Mouse (Mus musculus) lung, postnatal 0 days (tissue): ENCODE results near the gene Sec1. TPM values are rescaled to one million over a fixed set of nuclear protein-coding genes. Genes with fewer than 3 reads are reported as not detected.

ENCODE experiments used
- ATAC-seq: fragments of 200-750 bp; cut with Nextera tagmentation; 2 replicates; pipeline ENCODE4 v1.8.0; 2017; ENCODE audit warnings: moderate library complexity
- DNase-seq: peaks from one replicate; pipeline ENCODE4 v3.0.0-alpha.2; 2016; ENCODE audit warnings: low spot score
- H3K27ac ChIP-seq: fragments of 300-500 bp; sonication (generic); 2 replicates; pipeline ENCODE4 v1.5.1; 2014; ENCODE audit warnings: antibody characterized with exemption, mild to moderate bottlenecking, low read length, mixed read lengths
- H3K27me3 ChIP-seq: fragments of 300-500 bp; sonication (generic); replicated peaks from 2 replicates; pipeline ENCODE4 v1.6.1; 2014; ENCODE audit warnings: low read length, mixed read lengths; ENCODE audit not compliant: insufficient read depth
- H3K36me3 ChIP-seq: fragments of 300-500 bp; sonication (generic); 2 replicates; pipeline ENCODE4 v1.6.1; 2014; ENCODE audit warnings: low read length, mixed read lengths; ENCODE audit not compliant: insufficient read depth
- H3K4me1 ChIP-seq: fragments of 300-500 bp; sonication (generic); 2 replicates; pipeline ENCODE4 v1.6.1; 2014; ENCODE audit warnings: antibody characterized with exemption, low read depth, low read length, mixed read lengths; ENCODE audit not compliant: insufficient read depth
- H3K4me2 ChIP-seq: fragments of 300-500 bp; sonication (generic); replicated peaks from 2 replicates; pipeline ENCODE4 v1.6.1; 2014; ENCODE audit warnings: low read depth, mild to moderate bottlenecking, low read length, moderate library complexity, mixed read lengths
- H3K4me3 ChIP-seq: fragments of 300-500 bp; sonication (generic); 2 replicates; pipeline ENCODE4 v1.5.1; 2014; ENCODE audit warnings: low read depth, low read length
- H3K9ac ChIP-seq: fragments of 300-500 bp; sonication (generic); replicated peaks from 2 replicates; pipeline ENCODE4 v1.6.1; 2014; ENCODE audit warnings: low read depth, mild to moderate bottlenecking
- H3K9me3 ChIP-seq: fragments of 300-500 bp; sonication (generic); 2 replicates; pipeline ENCODE4 v1.6.1; 2016; ENCODE audit warnings: low read length, mixed read lengths
- CTCF ChIP-seq: IDR thresholded peaks from 2 replicates; pipeline ENCODE4 v1.5.1; 2016; ENCODE audit warnings: antibody characterized with exemption, mild to moderate bottlenecking
- EP300 ChIP-seq: IDR thresholded peaks from 2 replicates; pipeline ENCODE4 v1.6.1; 2016; ENCODE audit warnings: antibody characterized with exemption, mild to moderate bottlenecking, control low read depth
- WGBS: fragments of 180-500 bp; shearing (Covaris S2); extraction: QIAGEN DNeasy Blood & Tissue Kit; methylation state at CpG from one replicate; pipeline ENCODE4 v1.1.7; 2014; 5-methylcytosine and 5-hydroxymethylcytosine counted together
- polyA plus RNA-seq: library from polyadenylated mRNA; unstranded; fragments of >200 nt; fragmentation: Nextera tagmentation; extraction: Ambion mirVana; gene quantifications from 2 replicates; pipeline ENCODE4 v1.2.1, GENCODE M21; 2015

Sec1 gene
- polyA plus RNA-seq, 1 experiment from 2014 or later = 2.0 TPM

DNA sequence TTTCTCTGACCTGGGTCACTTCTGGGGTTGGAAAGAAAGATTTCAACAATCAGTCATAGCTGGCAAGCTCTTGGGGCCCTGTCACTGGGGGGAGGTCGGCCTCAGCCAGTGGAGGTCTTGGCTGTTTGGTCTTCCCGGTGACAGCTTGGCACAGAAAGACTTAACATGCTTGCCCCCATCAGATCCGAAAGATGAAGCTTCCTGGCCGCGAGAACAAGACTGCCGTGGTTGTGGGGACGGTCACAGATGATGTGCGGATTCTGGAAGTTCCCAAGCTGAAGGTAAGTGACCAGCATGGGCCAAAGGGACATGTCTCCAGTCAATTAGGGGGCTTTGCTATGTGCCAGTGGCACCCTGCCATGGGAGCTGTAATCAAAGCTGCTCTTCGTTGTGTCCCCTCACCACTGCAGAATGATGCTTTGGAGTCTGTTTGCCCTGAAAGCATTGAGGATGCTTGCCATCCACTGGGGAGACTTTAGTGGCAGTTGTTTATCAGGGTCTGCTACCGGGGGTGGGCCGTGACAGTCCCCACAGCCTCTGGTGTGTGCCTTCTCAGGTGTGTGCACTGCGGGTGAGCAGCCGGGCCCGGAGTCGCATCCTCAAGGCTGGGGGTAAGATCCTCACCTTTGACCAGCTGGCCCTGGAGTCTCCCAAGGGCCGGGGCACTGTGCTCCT is 25.7 kb upstream of the Sec1 start:
- H3K4me1 ChIP-seq = peaks cover 18% of the 10 kb centered on the region
- no peak overlapping the region for H3K4me3 ChIP-seq

DNA sequence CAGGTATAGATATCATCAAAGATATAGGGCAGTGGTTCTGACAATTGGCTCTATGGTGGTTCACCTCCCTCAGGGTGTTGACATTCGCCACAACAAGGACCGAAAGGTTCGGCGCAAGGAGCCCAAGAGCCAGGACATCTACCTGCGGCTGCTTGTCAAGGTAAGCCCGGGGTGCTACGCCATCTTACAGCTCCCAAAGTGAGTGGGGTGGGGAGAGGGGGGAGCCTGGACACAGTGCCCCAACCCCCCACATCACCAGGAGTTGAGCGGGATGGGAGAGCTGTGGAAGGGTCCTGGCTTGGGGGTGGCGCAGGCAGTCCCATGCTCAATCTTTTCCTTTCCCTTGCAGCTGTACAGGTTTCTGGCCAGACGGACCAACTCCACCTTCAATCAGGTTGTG is 25.0 kb upstream of the Sec1 start:
- WGBS = 76% methylated on average over 10 of the region's 10 CpGs
- TF ChIP-seq CTCF (no peak), EP300 (no peak)
- H3K9ac ChIP-seq = peak overlapping the region; percentile 72; the same call in 1 of the 2 replicates
- peaks cover 15% of the 10 kb centered on the region for H3K36me3 ChIP-seq
- no peaks in the 10 kb centered on the region for H3K27me3 ChIP-seq
- 0 out of 2 replicates have a peak overlapping the region, but pooled peaks have one; percentile 79 for H3K4me3 ChIP-seq
- peaks cover 18% of the 10 kb centered on the region for H3K4me1 ChIP-seq
- H3K4me2 ChIP-seq = peak overlapping the region; percentile 55
- H3K27ac ChIP-seq = no peak overlapping the region
- no peak for DNase-seq
- ATAC-seq = no peak
- no peaks in the 10 kb centered on the region for H3K9me3 ChIP-seq

More for the DNA sequence above, 25.7 kb upstream of the Sec1 start:
- WGBS = 81% methylated on average over 15 of the region's 16 CpGs
- peak overlapping the region; percentile 72; the same call in 1 of the 2 replicates for H3K9ac ChIP-seq
- ATAC-seq = no peak
- no peaks in the 10 kb centered on the region for H3K9me3 ChIP-seq
- peaks cover 17% of the 10 kb centered on the region for H3K36me3 ChIP-seq
- H3K27ac ChIP-seq = no peak overlapping the region
- TF ChIP-seq EP300 (no peak), CTCF (no peak)
- peak; percentile 4 for DNase-seq
- H3K4me2 ChIP-seq = no peak overlapping the region
- no peaks in the 10 kb centered on the region for H3K27me3 ChIP-seq

DNA sequence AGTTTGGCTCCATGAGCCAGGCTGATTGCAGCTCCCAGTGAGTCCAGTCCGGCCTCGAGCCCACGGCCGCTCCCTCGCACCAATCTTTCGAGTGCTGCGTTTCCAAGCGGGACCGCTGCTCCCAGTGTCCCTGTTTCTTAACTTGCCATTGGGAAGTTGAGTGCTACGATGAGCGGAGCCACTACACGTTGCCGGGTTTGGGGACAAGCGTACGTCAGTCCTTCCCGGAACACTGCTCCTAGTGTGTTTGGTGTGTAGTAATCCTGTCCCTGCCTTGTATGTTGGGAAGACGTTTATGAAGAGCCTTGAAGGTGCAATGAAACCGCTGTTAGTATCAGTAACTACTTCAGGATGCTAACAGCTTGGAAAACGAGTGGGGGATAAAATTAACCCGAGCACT is 24.1 kb upstream of the Sec1 start:
- Histone ChIP-seq H3K4me1 (peaks cover 18% of the 10 kb centered on the region), H3K27me3 (no peaks in the 10 kb centered on the region), H3K4me3 (peak overlapping the region; percentile 79), H3K36me3 (peaks cover 8% of the 10 kb centered on the region), H3K9me3 (no peaks in the 10 kb centered on the region), H3K4me2 (peak overlapping the region; percentile 55), H3K27ac (peak overlapping the region; percentile 90), H3K9ac (peak overlapping the region; percentile 72)
- WGBS = under 1% methylated on average over 20 of the region's 20 CpGs
- ATAC-seq (peak; percentile 10; the same call in 1 of the 2 replicates), DNase-seq (peak; percentile 81)
- TF ChIP-seq EP300 (no peak), CTCF (no peak; the same call in 1 of the 2 replicates)

DNA sequence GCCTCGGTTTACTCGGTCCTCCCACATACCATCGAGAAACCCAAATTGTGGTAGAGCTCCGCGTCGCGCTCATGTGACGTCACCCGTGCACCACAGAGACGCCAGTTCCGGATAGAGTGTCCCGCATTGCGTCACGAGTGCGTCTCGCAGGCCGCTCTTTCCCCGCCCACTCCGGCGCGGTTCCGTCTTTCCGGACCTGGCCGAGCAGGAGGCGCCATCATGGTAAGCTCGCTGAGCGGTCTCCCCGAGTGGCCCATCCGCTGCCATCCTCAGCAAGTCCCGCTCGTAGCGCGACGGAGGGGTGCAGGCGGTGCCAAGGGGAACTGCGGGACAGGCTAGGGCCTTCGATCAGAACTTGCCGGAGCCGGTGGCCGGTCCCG is 23.7 kb upstream of the Sec1 start, which contains the start of gene Sphk2:
Sphk2 (minus strand) TSS at position 85 of the 380 bp plus-strand sequence.
- Histone ChIP-seq H3K9me3 (no peaks in the 10 kb centered on the region), H3K9ac (peak within 1 kb of the TSS; percentile 84), H3K4me1 (peaks cover 18% of the 10 kb centered on the region), H3K36me3 (peaks cover 10% of the 10 kb centered on the region), H3K27me3 (no peaks in the 10 kb centered on the region), H3K4me2 (peak within 1 kb of the TSS; percentile 60), H3K4me3 (peak within 1 kb of the TSS; percentile 79), H3K27ac (peak within 1 kb of the TSS; percentile 90)
- DNase-seq = peak; percentile 99
- peak; percentile 33 for TF ChIP-seq CTCF
- peak; percentile 72 for TF ChIP-seq EP300
- WGBS = under 1% methylated on average over 39 of the region's 41 CpGs
- ATAC-seq = peak; percentile 74

DNA sequence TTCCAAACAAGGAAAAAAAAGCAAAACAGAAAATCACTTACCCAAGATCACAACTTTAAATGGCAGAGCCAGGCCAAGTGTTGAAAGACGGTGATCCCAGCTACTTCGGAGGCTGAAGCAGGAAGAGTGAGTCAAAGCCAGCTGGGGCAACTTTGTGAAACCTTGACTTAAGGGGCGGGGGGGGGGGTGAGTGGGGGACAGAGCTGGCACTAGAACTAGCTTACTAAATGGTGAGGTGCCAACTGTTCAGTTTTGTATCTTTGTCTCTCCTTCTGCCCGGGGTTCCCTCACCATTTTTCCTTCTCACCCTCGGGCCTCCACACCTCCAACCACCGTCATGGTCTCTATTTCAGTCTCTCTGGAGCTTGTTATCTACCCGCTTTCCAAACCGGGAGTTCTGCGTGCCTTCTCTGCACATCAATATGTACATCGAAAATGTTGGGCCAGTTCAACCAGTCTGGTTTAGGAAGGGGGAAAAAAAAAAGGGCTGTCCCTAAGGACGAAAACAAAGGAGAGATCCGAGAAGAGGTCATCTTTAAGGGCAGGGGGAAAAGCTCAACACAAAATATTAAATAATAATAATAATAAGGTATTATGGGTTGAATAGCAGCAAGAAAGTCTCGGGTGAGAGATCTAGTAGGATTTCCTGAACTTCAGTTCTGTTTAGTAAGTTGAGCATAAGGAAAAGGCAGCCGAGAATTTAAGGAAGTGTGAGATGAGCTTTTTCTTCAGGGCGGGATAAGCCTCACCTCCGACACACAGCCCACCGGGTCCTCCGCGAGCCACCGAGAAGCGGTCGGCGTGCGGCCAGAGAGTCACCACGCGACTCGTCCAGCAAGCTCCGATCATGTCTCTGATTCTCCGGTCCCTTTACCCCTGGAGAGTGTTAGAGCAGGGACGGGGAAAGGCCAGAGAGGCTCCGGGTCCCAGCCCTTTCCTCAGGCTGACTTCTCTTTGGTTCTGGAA is 23.0 kb upstream of the Sec1 start:
- Histone ChIP-seq H3K4me1 (peaks cover 18% of the 10 kb centered on the region), H3K9ac (peak overlapping the region; percentile 84), H3K4me2 (peak overlapping the region; percentile 60), H3K36me3 (peaks cover 13% of the 10 kb centered on the region), H3K27me3 (no peaks in the 10 kb centered on the region), H3K4me3 (peak overlapping the region; percentile 79), H3K27ac (peak overlapping the region; percentile 90), H3K9me3 (no peaks in the 10 kb centered on the region)
- ATAC-seq = 0 out of 2 replicates have a peak, but pooled peaks have one; percentile 1
- WGBS = 5% methylated on average over 31 of the region's 31 CpGs
- no peak for DNase-seq
- no peak for TF ChIP-seq EP300
- TF ChIP-seq CTCF = no peak

DNA sequence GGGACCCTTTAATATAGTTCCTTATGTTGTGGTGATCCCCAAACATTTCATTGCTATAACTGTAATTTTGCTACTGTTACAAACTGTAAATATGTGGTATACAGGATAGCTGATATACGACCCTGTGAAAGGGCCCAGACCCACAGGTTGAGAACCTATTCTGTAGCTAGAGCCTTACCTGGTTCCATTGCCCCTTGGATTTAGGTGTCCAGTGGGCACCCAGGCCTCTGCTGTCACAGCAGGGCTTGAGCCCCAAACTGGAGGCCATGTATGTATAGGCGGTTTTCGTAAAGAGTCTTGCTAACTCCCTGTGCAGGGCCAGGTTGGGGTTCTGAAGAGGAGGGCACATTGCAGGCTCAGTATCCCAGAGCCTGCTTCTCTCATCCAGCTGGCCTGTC is 22.3 kb upstream of the Sec1 start:
- WGBS = 84% methylated on average over 3 of the region's 3 CpGs
- Histone ChIP-seq H3K4me1 (peaks cover 18% of the 10 kb centered on the region), H3K27ac (0 out of 2 replicates have a peak overlapping the region, but pooled peaks have one; percentile 15), H3K27me3 (no peaks in the 10 kb centered on the region), H3K36me3 (peaks cover 13% of the 10 kb centered on the region), H3K4me2 (peak overlapping the region; percentile 60), H3K9ac (no peak overlapping the region), H3K9me3 (no peaks in the 10 kb centered on the region), H3K4me3 (0 out of 2 replicates have a peak overlapping the region, but pooled peaks have one; percentile 14)
- no peak for TF ChIP-seq EP300
- no peak for TF ChIP-seq CTCF
- DNase-seq (no peak), ATAC-seq (no peak)
